Mouse (Mus musculus) cerebellum, adult 11-12 months (tissue): ENCODE measurements at regions not wholly inside any gene's neighbourhood (a gene's known extent, or its start where the extent isn't known, plus 50 kb on each side); places are given as distances from the start of the nearest gene placed in this dataset.

Experiments
- DNase-seq: peaks from one replicate; pipeline ENCODE4 v3.0.0; 2022

- no peak for DNase-seq
Measured at GRCm38 (mm10) chr8:36364567-36365231, 599.1 kb downstream of the Gm19410 start.

GRCm38 (mm10) chr8:36365945-36366344 lies 600.4 kb downstream of the Gm19410 start:
- peak; percentile 51 for DNase-seq

GRCm38 (mm10) chr8:36376579-36377350 lies 611.2 kb downstream of the Gm19410 start:
- no peak for DNase-seq

GRCm38 (mm10) chr8:36394487-36394886 lies 598.9 kb upstream of the AI429214 start:
- no peak for DNase-seq

GRCm38 (mm10) chr8:36396493-36396892 lies 596.9 kb upstream of the AI429214 start:
- peak; percentile 40 for DNase-seq

GRCm38 (mm10) chr8:36406706-36407105 lies 586.7 kb upstream of the AI429214 start:
- peak; percentile 93 for DNase-seq
